Mouse (Mus musculus) brown adipose tissue, adult 24 weeks (tissue): ENCODE measurements around the gene Cul1. TPM values are rescaled to one million over a fixed set of nuclear protein-coding genes. Genes with fewer than 3 reads are reported as not detected.
A peak's percentile ranks its signal among the peaks of the same experiment; 100 is the strongest.

ENCODE experiments used
- H3K27ac ChIP-seq: fragments of 200-500 bp; replicated peaks from 2 replicates; pipeline ENCODE4 v1.5.1; 2012; ENCODE audit warnings: low read depth, mild to moderate bottlenecking, low read length
- H3K4me1 ChIP-seq: fragments of 200-500 bp; 2 replicates; pipeline ENCODE4 v1.6.1; 2012; ENCODE audit warnings: low read length, mixed read lengths; ENCODE audit not compliant: control insufficient read depth, insufficient read depth, insufficient read length
- H3K4me3 ChIP-seq: fragments of 200-500 bp; 2 replicates; pipeline ENCODE4 v1.5.1; 2012; ENCODE audit warnings: low read depth, mild to moderate bottlenecking, low read length, moderate library complexity; ENCODE audit not compliant: insufficient read depth
- polyA plus RNA-seq: library from polyadenylated mRNA; stranded (reverse); fragments of >200 nt; gene quantifications from 2 replicates; pipeline ENCODE4 v1.2.4, GENCODE M21; 2012; ENCODE audit not compliant: missing spikeins, insufficient read depth, insufficient read length

Cul1 gene
- polyA plus RNA-seq, 1 experiment: 68.6 TPM

DNA sequence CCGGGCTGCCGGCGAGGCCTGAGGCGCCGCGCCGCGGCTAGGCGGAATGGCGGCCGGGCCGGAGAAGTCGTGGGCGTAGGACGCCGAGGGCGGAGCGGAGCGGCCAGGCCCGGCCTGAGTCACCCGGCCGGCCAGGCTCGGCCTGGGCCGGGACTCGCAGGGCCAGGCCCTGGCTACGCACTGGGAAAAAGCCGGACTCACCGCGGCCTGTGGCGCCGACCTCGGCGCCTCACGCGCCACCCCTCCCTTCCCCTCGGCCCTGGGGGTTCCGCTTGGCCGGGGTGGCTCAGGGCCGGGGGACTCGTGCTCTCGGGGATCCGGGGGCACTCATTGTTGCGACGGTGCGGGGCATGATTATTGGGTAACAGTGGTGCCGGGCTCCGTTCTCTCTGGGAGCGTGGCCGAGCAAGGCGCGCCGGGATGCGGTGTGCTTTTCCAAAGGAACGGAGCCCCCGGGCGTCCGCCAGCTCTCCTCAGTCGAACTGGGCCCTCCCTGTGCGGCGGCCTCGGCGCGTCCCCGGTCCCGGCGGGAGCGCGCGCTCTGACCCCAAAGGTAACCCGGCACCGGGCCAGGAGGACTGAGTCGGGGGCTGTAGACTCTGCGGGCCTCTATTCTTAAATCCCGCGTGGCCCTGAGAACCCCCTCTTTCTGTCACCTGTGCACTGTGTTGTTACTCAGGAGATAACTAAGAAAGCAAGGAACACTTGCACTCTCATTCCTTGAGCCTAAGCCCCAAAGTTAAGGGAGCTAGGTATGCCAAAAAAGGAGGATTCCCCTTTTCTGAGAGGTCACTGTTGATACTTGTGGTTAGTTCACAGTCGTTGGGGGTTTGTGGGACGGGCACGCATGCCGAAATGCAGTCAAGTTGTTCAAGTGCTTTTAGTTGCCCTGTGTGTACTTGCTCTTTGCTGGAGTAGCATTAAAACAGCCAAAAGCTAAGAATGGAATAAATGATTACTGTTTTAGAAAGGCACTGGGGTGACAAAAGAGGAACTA lies 1.7 kb downstream of the Cul1 start:
- H3K4me3 ChIP-seq: peak overlapping the region; percentile 81
- peak overlapping the region; percentile 71 for H3K27ac ChIP-seq
- peaks cover 2% of the 10 kb centered on the region; the same call in 1 of the 2 replicates for H3K4me1 ChIP-seq

GRCm38 (mm10) chr6:47455843-47456242 lies 2.6 kb downstream of the Cul1 start:
- 0 out of 2 replicates have a peak overlapping the region, but pooled peaks have one; percentile 0 for H3K4me3 ChIP-seq
- H3K27ac ChIP-seq: no peak overlapping the region
- peaks cover 2% of the 10 kb centered on the region; the same call in 1 of the 2 replicates for H3K4me1 ChIP-seq

DNA sequence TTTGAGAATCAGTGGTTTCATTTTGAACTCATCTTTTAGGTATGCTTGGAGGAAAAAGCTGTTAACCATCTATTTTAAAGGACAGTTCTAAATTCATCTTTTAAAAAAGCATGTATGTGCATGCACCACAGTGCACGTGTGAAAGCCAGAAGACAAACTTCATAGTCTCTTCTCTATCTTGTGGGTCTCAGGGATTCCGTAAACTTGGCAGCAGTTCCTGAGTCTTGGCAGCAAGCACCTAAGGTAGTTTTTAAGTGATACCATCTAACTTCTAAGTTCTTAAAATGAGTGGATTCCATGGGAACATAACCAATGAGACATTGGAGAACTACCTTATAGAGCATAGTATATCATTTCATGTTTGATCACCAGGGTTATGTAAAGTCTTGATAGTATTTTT lies 3.7 kb downstream of the Cul1 start:
- H3K27ac ChIP-seq: no peak overlapping the region
- H3K4me3 ChIP-seq: no peak overlapping the region
- peaks cover 2% of the 10 kb centered on the region for H3K4me1 ChIP-seq

DNA sequence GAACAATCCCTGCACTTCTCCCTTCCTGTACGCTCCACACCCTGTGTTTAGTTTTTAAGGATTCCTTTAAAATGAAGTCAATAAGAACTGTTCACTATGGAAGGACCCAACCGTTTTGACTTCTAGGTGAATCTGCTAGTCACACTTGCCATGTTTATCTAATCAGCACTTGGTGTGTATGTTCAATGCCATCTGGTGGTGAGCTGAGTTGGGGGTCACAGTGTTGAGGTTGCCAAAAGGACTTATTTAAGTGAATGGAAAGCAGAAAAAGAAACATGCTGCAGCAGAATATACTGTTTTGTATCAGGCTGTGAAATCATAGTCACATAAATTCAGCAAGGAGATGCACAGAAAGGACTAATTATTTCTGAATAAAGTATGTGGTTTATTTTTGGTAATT lies 12.2 kb downstream of the Cul1 start:
- H3K4me1 ChIP-seq: peaks cover 10% of the 10 kb centered on the region
- no peak overlapping the region for H3K27ac ChIP-seq
- H3K4me3 ChIP-seq: no peak overlapping the region

DNA sequence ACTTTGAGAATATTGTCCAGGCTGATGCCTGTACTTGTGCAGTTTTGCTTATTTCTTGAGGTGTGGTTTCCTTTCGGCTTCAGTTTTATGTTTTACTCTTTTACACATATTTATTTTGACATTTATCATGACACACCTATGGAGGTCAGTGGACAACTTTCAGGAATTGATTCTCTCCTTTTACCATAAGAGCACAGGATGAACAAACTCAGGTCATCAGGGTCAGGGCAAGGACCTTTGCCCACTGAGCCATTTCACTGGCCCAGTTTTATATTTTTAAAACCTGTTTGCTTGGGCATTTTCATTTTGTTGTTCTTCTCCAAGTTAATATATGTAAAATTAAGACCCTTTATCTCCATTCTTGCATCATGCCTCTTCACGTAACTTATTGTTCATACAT lies 13.3 kb downstream of the Cul1 start:
- no peak overlapping the region for H3K27ac ChIP-seq
- H3K4me3 ChIP-seq: no peak overlapping the region
- H3K4me1 ChIP-seq: peaks cover 10% of the 10 kb centered on the region

GRCm38 (mm10) chr6:47467058-47467457 lies 13.9 kb downstream of the Cul1 start:
- no peak overlapping the region for H3K27ac ChIP-seq
- no peak overlapping the region for H3K4me3 ChIP-seq

DNA sequence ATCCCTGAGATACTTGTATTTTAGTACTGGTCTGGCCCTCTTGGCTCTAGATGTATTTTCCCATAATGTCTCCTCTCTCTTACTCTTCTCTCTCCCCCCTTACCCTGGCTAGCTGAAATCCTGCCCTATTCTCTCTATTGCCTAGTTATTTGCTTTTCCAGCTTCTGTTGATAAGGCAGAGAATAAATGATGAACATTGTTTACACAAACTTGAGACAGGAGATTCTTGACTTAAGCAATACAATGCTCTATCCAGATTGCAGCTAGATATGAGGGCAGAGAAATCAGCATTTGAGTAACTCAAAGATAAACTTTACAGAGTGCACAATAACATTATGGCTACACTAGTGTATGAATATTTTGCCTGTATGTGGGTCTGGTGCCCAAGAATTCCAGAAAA lies 16.6 kb downstream of the Cul1 start:
- Histone ChIP-seq H3K27ac (no peak overlapping the region), H3K4me3 (no peak overlapping the region), H3K4me1 (peaks cover 12% of the 10 kb centered on the region)

More at GRCm38 (mm10) chr6:47467058-47467457, 13.9 kb downstream of the Cul1 start:
- peaks cover 10% of the 10 kb centered on the region for H3K4me1 ChIP-seq

- Histone ChIP-seq H3K27ac (no peak overlapping the region), H3K4me3 (no peak overlapping the region), H3K4me1 (peaks cover 8% of the 10 kb centered on the region)
Measured at GRCm38 (mm10) chr6:47472444-47472843, 19.2 kb downstream of the Cul1 start.

- H3K27ac ChIP-seq: no peak overlapping the region
- no peak overlapping the region for H3K4me3 ChIP-seq
Measured at GRCm38 (mm10) chr6:47482027-47482426, 28.8 kb downstream of the Cul1 start.

GRCm38 (mm10) chr6:47494562-47494961 lies 41.4 kb downstream of the Cul1 start:
- H3K4me1 ChIP-seq: no peaks in the 10 kb centered on the region; the same call in 1 of the 2 replicates
- no peak overlapping the region for H3K27ac ChIP-seq

More at GRCm38 (mm10) chr6:47482027-47482426, 28.8 kb downstream of the Cul1 start:
- H3K4me1 ChIP-seq: no peaks in the 10 kb centered on the region; the same call in 1 of the 2 replicates

DNA sequence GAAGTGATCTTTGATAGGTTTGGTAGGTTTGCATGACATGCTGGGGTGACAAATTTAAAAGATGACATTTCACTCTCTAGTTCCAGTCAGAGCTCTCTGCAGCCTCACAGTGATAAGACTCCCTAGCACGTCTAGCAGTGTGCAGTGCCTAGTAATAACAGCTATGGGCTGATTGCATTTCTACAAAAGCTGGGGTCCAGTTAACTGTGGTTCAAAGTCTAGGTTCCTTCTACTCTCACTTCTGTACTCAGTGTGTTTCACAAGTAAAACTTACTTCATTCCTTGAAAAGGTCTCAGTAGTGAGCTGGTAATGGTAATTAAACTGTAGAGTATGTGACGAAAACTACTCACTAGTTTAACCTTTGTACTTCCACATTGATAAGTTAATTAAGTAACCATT lies 66.8 kb downstream of the Cul1 start:
- Histone ChIP-seq H3K27ac (no peak overlapping the region), H3K4me3 (no peak overlapping the region), H3K4me1 (no peaks in the 10 kb centered on the region)

More at GRCm38 (mm10) chr6:47494562-47494961, 41.4 kb downstream of the Cul1 start:
- no peak overlapping the region for H3K4me3 ChIP-seq

DNA sequence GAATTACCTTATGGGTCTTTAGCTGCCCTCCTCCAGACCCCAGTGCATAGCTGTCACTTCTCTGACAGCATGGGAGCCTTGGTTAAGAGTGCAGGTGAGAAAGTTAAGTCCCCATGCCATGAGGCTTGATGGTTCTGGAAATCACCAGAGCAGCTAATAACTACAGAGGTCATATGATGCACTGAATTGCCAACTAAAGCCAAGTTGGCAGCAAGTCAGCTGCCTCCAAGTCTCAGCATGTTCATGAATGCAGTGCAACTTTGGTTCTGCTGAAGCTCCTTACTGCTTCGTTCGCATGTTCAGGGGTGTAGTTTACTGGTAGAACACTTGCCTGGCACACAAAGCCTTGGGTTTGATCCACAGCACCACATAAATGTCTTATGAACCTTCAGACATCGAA lies 69.2 kb downstream of the Cul1 start:
- H3K27ac ChIP-seq: no peak overlapping the region
- H3K4me1 ChIP-seq: no peaks in the 10 kb centered on the region

GRCm38 (mm10) chr6:47525041-47525440 lies 71.8 kb downstream of the Cul1 start:
- no peak overlapping the region for H3K4me3 ChIP-seq
- H3K27ac ChIP-seq: no peak overlapping the region
- H3K4me1 ChIP-seq: no peaks in the 10 kb centered on the region

More for the DNA sequence above, 69.2 kb downstream of the Cul1 start:
- H3K4me3 ChIP-seq: no peak overlapping the region

GRCm38 (mm10) chr6:47526446-47526845 lies 73.2 kb downstream of the Cul1 start:
- Histone ChIP-seq H3K4me3 (no peak overlapping the region), H3K4me1 (no peaks in the 10 kb centered on the region), H3K27ac (no peak overlapping the region)

GRCm38 (mm10) chr6:47527129-47527528 lies 73.9 kb downstream of the Cul1 start:
- Histone ChIP-seq H3K4me3 (no peak overlapping the region), H3K27ac (no peak overlapping the region), H3K4me1 (no peaks in the 10 kb centered on the region)

DNA sequence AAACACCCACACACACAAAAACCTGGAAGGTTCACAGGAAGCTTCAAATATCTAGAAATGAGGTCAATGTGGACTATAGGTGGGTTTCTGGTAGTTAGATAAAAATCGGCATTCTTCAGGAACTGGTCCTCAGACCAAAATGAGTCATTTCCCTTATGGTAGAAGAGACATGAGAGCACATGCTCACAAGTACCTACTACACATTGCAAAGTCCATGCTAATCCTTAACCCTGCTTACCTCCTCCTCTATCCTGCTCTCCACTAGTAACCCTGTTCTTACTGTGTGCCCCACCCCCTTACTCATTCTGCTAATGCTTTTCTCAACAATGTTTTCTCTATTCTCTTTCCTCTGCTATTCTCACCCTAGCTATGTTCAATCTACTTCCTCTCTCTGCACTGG lies 74.5 kb downstream of the Cul1 start:
- Histone ChIP-seq H3K4me3 (no peak overlapping the region), H3K27ac (no peak overlapping the region), H3K4me1 (no peaks in the 10 kb centered on the region)
